Mouse (Mus musculus) right cerebral cortex, postnatal 14 days (tissue): Measurements from ENCODE around the gene Plek.

ENCODE experiments used
- DNase-seq: peaks from one replicate; pipeline ENCODE4 v3.0.0; 2022

Gene Plek

DNA sequence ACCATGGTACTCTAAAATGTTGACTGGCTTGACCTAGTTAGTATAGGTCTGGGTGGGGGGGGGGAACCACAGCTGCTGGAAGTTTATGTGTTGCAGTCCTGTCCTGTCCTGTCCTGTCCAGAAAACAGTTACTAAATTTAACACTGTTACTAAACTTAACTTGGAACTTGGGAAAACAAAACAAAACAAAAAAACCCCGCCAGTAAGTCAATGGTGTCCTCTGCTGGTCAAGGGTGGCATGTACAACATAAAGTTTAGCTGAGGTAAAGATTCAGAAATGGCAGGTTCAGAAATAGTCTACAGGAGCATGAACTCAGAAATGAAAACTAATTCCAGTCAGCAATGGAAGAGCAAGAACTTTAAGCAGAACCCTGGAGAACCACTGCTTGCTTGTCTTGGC, 103.4 kb downstream of the Plek start:
- peak; percentile 11 for DNase-seq

DNA sequence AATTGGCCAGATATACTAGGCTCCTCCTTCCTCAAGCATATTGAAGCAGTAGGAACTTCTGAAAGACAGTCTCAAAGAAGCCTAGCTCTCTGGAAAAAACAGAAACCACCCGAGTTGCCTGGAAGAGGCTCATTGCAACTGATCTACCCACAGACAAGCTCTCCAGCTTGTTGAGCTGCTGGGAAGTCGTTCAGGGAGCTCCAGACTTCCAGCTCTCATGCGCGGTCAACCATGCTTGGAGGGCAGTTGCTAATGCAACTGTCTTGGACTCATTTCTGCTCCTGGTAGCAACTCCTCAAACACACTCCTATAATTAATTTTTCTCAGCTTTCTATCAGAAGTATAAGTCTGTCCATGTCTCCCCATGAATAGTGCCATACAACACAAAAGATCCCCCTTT, 109.2 kb downstream of the Plek start:
- no peak for DNase-seq

- DNase-seq: peak; percentile 9
These were observed 110.2 kb downstream of the Plek start for GRCm38 (mm10) chr11:16941973-16942452.

DNA sequence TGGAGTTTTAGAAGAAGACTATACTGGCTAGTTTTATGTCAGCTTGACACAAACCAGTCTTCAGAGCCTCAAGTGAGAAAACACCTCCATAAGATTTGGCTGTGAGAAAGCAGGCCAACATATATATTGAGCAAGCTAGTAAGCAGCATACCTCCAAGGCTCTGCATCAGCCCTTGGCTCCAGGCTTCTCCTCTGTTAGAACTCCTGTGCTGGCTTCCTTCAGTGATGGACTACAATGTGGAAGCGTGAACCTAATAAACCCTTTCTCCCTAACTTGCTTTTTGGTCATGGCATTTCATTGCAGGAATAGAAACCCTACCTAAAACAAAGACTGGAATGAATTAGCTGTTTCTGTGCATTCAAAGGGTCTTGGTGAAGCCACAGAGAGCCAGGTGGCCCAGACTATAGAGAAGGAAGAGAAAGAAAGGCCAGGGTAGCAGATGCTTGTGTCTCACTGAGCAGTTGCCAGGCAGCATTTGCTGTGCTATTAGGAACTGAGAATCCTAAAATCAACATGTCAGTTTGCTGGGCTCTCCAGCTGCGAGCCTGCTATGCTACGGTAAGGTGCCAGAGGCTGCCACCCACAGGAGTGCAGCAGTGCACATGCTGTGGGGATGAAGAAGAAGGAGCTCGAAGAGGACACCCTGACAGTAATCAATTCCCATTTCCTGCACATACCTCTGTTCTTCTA, 110.9 kb downstream of the Plek start:
- DNase-seq: peak; percentile 15

DNA sequence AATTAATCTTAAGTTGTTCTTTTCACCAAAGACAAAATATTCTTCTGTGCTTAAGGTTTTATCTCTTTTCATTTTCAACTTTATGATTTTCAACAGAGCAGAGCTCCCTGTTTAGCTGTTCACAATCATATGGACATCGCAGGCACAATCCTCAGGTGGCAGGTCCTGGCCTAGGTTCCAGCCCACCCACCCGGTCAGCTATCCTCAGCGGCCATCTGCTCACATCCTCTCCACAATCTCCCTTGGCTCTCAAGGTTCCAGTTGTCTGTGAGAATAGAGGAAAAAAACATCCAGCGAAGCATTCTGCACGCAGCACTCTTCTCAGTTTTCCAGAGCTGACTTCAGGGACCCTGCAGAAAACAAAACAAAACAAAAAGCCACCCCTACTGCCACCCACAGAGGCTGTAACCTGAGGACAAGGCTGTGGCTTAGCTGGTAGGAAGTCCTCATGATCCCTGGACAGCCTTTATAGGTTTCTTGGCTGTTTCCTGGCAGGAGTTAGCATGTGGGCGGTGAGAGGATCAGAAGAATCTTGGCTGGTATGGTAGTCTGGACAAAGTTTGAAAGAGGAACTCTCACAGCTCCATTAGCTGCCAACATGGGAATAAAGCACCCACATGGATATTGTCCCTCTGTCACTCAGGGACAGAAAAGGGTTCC, 116.5 kb downstream of the Plek start:
- no peak for DNase-seq

- no peak for DNase-seq
These were observed 120.0 kb downstream of the Plek start for GRCm38 (mm10) chr11:16932159-16932558.
